Mouse (Mus musculus): ENCODE results near the gene Rbfox2.

- TF ChIP-seq CTCF (conservative IDR thresholded peaks at IDR 0.05; ENCODE audit: insufficient read depth, insufficient read length, low read depth, low read length) (peak; percentile 31; the same call in 1 of the 2 replicates), POLR2A (IDR thresholded peaks at IDR 0.05; ENCODE audit: low read depth, low read length) (no peak)
These were observed 153.2 kb downstream of the Rbfox2 start for GRCm38 (mm10) chr15:77153625-77154024.
